Mouse (Mus musculus) forelimb bud, embryonic 11.5 days (tissue): ENCODE data around the gene Tmem109.

Experiments
- DNase-seq: peaks from one replicate; pipeline ENCODE4 v3.0.0-alpha.2; 2012; ENCODE audit warnings: low read depth, low spot score

Tmem109 gene

DNA sequence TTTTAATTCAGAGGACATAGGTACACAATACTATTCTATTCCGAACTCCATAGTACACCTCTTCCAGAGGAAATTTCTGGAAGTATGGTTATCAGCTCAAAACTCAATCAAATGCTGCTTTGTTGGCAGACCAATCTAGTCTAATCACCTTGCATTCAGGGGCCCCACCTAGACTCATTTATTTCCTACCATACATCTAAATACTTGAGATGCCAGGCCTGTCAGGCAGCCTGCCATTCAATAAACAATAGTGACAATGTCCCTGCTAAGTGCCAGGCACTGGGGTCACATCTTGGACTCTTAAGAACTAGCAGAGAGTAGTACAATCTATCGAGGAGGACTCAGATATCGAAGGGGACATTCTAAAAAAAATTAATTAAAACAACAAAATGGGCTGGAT is 10.4 kb upstream of the Tmem109 start:
- DNase-seq = no peak

DNA sequence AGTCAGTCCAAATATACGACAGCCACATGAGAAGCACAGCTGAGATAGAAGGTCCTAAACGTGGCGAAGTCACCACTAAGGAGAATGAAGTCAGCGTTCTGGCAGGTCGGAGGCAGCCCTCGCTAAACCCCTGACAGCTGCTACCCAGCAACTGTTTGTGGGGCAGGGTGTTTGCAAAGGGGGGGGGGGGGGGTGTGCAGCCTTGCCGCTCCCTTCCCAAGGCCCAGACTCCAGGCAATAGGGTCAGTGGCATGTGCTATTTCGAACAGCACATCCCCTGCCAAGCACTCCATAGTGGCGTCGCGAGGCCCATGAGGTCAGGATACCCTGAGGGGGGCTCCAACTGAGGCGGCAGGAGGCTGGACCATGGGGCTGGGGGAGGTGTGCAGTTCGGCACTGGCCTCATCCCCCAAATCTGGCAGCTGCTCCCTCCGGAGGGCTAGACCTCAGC is 801 bp downstream of the Tmem109 start:
- no peak for DNase-seq

- DNase-seq = no peak
These were observed 1.5 kb downstream of the Tmem109 start for GRCm38 (mm10) chr19:10880085-10880974.

GRCm38 (mm10) chr19:10878201-10878837 is 3.5 kb downstream of the Tmem109 start:
- DNase-seq = no peak

GRCm38 (mm10) chr19:10871328-10871961 is 10.4 kb downstream of the Tmem109 start:
- DNase-seq = no peak

GRCm38 (mm10) chr19:10870676-10871075 is 11.1 kb downstream of the Tmem109 start:
- no peak for DNase-seq

DNA sequence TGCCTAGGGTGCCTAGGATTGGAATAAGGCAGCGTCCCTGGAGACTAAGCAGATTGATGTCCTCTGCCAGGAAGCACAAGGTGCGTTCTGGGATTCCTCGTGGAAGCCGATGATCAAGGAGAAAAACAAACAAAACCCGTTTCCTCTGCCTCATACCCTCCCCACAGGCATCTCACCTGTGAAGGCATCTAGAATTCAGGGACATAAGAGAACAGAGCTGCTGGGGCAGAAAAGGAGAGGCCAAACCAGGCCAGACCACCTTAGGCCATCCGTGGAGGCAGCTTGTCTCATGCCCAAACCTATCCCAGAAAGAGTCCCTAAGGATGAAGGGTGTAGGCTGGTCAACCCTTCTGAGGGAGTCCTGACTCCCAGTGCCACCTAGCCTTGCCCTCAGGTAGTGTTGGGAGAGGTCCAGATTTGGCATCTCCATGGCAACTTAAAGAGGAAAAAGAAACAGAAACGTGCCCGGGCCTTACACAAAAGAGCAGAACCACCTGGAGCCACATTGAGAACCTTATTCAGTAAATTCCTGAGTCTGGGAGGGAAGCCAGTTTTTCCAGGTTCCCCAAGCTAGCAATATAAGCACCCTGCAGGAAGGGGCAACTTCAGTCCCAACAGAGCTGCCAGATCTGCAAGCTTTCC is 11.8 kb downstream of the Tmem109 start, which contains the start of gene Tmem132a:
TSS of gene Tmem132a (minus strand) at position 55 of the 642 bp plus-strand sequence.
- DNase-seq = no peak

DNA sequence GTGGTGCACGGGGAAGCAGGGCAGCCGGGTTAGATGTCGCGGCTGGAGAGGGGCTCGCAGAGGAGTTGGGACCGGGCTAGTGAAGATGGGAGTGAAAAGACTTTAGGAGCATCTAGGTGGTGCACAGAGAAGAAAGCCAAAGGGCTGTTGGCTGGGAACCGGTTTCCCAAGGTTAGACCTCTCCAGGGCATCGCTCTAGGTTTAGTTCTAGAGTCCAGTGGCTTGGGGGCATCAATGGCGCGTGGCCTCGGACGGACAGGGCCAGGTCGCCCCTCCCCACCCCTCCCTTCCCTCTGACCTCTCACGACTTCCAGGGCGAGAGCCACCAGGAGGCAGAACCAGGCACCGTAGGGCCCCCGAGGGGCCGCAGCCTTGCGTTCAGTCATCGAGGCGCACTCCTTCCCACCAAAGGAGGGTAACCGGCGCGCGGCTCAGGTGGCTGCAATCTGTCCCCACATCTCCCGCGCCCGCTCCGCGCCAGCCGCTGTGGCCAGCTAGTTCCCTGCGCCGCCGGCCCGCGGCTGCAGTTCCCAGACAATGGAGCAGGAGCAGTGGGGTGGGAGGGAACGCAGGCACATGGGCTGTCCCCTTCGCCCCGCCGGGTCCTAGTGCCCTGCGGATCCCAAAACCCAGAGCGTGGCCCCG is 12.4 kb downstream of the Tmem109 start:
- DNase-seq = peak; percentile 80

GRCm38 (mm10) chr19:10868623-10869141 is 13.1 kb downstream of the Tmem109 start:
- peak; percentile 14 for DNase-seq

DNA sequence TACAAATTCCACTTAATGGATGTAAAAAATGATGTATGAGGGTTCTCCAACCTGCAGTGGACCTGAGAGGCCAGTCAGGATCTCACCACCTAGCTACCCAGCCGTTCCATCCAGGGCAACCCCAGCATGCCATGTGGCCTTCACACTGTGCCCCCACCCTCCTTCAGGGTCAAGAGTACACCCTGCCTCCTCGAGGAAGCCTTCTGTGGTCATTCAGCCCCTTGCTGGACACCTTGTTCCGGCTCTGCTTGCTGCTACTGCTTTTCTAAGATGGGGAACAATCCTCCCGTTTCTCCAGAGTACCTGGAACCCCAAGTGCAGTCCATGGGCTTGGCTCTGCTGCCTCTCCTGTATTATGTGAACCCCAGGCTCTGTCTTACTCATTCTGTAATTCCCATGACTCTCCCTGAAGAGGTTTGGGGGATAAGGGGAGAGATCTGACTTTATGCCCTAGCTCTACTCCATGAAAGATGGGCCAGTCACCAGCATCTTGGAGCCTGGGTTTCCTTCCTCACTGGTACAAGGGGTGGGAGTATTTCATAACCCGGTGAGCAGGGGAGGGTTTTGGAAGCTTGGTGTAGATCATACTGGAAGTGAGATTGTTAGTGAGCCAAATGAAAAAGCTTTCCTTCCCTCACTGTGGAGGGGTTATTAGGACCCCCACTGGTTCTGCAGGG is 13.7 kb downstream of the Tmem109 start:
- no peak for DNase-seq

DNA sequence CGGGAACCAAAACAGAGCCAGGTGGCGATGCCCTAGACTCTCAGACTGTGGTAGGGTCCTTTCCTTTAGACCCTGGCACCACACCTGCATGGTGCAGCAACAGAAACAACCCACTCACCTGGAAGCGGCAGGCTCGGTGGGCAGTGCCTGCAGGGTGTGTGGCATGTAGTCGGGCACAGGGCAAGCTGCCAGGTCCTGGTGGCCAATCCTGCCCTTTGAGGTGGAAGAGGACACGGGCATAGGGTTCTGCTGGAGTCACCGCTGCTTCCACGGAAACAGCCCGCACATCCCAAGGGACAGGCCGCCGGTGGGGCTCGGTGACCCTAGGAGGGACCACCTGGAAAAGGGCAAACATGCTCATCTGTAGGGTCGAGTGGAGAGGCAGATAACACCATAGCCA is 15.4 kb downstream of the Tmem109 start:
- DNase-seq = no peak

GRCm38 (mm10) chr19:10860072-10860497 is 21.7 kb downstream of the Tmem109 start:
- peak; percentile 18 for DNase-seq

- no peak for DNase-seq
These were observed 25.3 kb downstream of the Tmem109 start for GRCm38 (mm10) chr19:10856520-10856919.

- no peak for DNase-seq
These were observed 26.4 kb downstream of the Tmem109 start for GRCm38 (mm10) chr19:10855422-10855821.

DNA sequence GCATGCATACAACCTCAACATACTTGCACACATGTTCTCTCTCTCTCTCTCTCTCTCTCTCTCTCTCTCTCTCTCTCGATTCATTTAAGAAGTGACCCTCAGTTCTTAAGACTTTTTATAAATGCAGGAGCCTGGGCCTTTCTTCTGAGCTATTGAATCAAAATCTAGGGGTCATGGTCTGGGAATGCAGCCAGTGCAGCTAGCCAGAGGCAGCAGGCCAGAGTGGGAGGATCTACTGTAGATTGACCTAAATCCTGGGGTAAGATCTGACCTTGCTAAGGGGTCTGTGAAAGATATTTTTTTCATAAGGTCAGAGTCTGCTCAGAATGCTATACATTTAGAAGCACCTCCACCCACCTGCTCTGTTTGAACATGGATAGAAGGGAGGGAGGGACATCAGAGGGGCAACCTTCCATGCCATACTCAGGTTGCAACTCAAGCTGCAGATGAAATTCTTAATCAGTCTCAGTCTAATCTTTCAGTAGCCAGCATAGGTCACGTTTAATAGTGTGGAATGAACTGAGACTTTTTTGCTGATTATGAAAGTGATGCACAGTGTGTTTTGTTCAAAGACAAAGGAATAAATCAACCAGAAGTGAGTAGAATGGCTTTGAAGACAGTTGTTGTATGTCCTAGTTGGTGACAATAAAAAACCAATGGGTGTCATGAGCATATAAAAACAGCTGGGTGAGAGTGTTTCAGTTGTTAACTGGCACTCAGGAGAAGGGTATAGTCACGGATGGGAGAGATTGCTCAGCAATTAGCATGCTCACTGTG is 34.3 kb downstream of the Tmem109 start:
- no peak for DNase-seq

- no peak for DNase-seq
These were observed 35.7 kb downstream of the Tmem109 start for GRCm38 (mm10) chr19:10846150-10846549.

- DNase-seq = no peak
These were observed 36.3 kb downstream of the Tmem109 start for GRCm38 (mm10) chr19:10845454-10845853.

GRCm38 (mm10) chr19:10844206-10844605 is 37.6 kb downstream of the Tmem109 start:
- no peak for DNase-seq

DNA sequence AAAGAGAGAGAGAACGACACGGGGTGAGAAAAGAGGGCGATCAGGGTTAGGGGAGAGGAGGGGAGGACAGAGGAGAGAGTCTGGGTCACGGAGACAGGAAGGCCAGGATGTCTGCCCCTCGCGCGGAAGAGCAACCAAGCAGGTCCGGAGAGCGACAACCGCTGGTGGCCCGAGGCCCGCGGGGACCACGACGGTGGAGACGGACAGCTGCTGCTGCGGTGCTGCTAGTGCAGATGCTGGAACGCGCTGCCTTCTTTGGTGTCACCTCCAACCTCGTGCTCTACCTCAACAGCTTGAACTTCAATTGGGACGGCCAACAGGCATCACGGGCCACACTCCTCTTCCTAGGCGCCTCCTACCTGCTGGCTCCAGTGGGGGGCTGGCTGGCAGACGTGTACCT is 38.9 kb downstream of the Tmem109 start:
- DNase-seq = no peak
